Mouse (Mus musculus): Measurements from ENCODE around the gene Coq6. TPM values are rescaled to one million over a fixed set of nuclear protein-coding genes. Genes with fewer than 3 reads are reported as not detected.
"Not testable (repeated sequence)": the region's sequence is repeated elsewhere in the genome, so short reads cannot be mapped to it uniquely, and the experiment has no call there.

The Coq6 gene
- total RNA-seq (2021), result 10 to 100 TPM; 26.0 to 27.2 TPM
- long read RNA-seq, experiment 1, transcript Coq6-201 (12 exons, 1,602 nt), result major isoform, 12 of 21 reads
- long read RNA-seq, experiment 1, partial matches to known transcripts, result 0 of 21 reads
- long read RNA-seq, experiment 1, other reads (novel, unspliced or antisense), result 9 of 21 reads
- long read RNA-seq, experiment 2, transcript Coq6-201 (12 exons, 1,602 nt), result major isoform, 9 of 14 reads
- long read RNA-seq, experiment 2, partial matches to known transcripts, result 0 of 14 reads
- long read RNA-seq, experiment 2, other reads (novel, unspliced or antisense), result 4 of 14 reads

- TF ChIP-seq CTCF (conservative IDR thresholded peaks at IDR 0.05), result no peak
- peak; percentile 89 to 97 for DNase-seq (ENCODE audit: low spot score in 2 of 2)
- Histone ChIP-seq H3K27ac (peak within 1 kb of the TSS; percentile 68), H3K4me3 (peak within 1 kb of the TSS; percentile 83)
These were observed at the start of gene Coq6, which contains the start of gene Fam161b for GRCm38 (mm10) chr12:84361555-84362489. TSS of gene Coq6 (plus strand) at chr12:84361657. TSS of gene Fam161b (minus strand) at chr12:84361833.

DNA sequence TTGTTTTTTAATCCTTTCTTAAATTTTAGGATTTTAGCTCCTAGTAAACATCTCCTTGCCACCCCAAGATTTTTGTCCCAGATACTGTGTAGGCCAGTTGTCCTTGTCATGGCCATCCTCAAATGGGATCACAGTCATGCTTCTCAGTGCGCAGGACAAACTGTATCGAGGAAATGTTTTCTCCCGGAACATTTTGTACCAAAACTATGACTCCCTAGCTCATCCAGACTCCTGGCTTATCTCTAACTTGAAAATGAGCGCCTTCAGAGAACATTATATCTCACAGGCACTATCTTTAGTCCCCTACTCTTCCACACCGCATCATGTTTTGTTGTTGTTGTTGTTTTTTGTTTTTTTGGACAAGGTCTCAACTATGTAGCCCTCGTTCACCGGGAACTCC lies 45.5 kb upstream of the Coq6 start:
- Histone ChIP-seq H3K27ac (peak overlapping the region; percentile 92), H3K4me3 (peak overlapping the region; percentile 99)
- DNase-seq (ENCODE audit: low spot score in 2 of 2), result no peak
- TF ChIP-seq CTCF (conservative IDR thresholded peaks at IDR 0.05), result no peak

GRCm38 (mm10) chr12:84316721-84317621 lies 44.5 kb upstream of the Coq6 start, which contains the start of gene Zfp410:
TSS of gene Zfp410 (plus strand) at chr12:84316852.
- no peak; the same call in 1 of the 2 replicates for TF ChIP-seq CTCF (conservative IDR thresholded peaks at IDR 0.05)
- peak; percentile 77 to 78 for DNase-seq (ENCODE audit: low spot score in 2 of 2)
- peak within 1 kb of the TSS; percentile 92 for H3K27ac ChIP-seq
- peak within 1 kb of the TSS; percentile 99 for H3K4me3 ChIP-seq

- no peak overlapping the region for H3K4me3 ChIP-seq
- H3K27ac ChIP-seq, result peak overlapping the region; percentile 55; the same call in 1 of the 2 replicates
- TF ChIP-seq CTCF (conservative IDR thresholded peaks at IDR 0.05), result no peak
- peak in 1 of 2 experiments; percentile 45 for DNase-seq (ENCODE audit: low spot score in 2 of 2)
These were observed 34.3 kb upstream of the Coq6 start for GRCm38 (mm10) chr12:84327111-84327512.

- no peak for TF ChIP-seq CTCF (conservative IDR thresholded peaks at IDR 0.05)
- H3K4me3 ChIP-seq, result no peak overlapping the region
- DNase-seq (ENCODE audit: low spot score in 2 of 2), result no peak
- no peak overlapping the region for H3K27ac ChIP-seq
These were observed 24.4 kb upstream of the Coq6 start for GRCm38 (mm10) chr12:84336963-84337625.

GRCm38 (mm10) chr12:84347192-84347591 lies 14.3 kb upstream of the Coq6 start:
- Histone ChIP-seq H3K4me3 (no peak overlapping the region), H3K27ac (no peak overlapping the region)
- no peak for DNase-seq (ENCODE audit: low spot score in 2 of 2)
- peak; percentile 63 for TF ChIP-seq CTCF (conservative IDR thresholded peaks at IDR 0.05)

DNA sequence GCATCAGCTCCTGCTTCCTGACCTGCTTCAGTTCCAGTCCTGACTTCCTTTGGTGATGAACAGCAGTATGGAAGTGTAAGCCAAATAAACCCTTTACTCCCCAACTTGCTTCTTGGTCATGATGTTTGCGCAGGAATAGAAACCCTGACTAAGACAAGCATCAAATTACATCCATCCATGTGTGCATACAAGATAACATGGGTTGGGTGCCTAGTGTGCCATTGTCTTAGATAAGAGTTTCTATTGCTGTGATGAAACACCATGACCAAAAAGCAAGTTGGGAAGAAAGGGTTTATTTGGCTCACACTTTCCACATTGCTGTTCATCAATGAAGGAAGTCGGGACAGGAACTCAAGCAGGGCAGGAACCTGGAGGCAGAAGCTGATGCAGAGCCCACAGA lies 2.8 kb upstream of the Coq6 start:
- not testable (repeated sequence) for H3K4me3 ChIP-seq; H3K27ac ChIP-seq; DNase-seq (ENCODE audit: low spot score in 2 of 2)

- DNase-seq (ENCODE audit: low spot score in 2 of 2), result no peak
- TF ChIP-seq CTCF (conservative IDR thresholded peaks at IDR 0.05), result no peak
- peak overlapping the region; percentile 83; the same call in 1 of the 2 replicates for H3K4me3 ChIP-seq
- H3K27ac ChIP-seq, result no peak overlapping the region
These were observed 1.4 kb downstream of the Coq6 start for GRCm38 (mm10) chr12:84362872-84363271.

DNA sequence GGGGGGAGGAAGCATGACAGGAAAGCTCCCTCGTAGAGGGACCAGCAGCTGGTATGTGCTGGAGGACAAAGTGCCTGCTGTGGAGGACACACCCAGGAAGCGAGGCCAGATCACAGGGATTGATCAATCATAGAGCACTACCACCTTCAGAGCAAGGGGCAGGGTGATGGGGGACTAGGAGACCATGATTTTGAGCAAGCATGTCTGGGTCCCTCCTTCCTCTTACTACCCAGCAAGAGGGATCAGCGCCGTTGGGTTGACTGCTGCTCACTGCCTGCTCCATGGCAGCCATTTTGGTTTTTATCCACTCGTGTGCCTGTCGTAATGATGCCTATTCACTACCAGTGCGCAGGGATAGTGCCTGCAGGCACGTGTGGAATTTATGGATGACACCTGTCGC lies 2.8 kb downstream of the Coq6 start:
- Histone ChIP-seq H3K4me3 (no peak overlapping the region), H3K27ac (no peak overlapping the region)
- no peak for DNase-seq (ENCODE audit: low spot score in 2 of 2)
- no peak for TF ChIP-seq CTCF (conservative IDR thresholded peaks at IDR 0.05)

- TF ChIP-seq CTCF (conservative IDR thresholded peaks at IDR 0.05), result no peak
- Histone ChIP-seq H3K27ac (no peak overlapping the region), H3K4me3 (no peak overlapping the region)
- no peak for DNase-seq (ENCODE audit: low spot score in 2 of 2)
These were observed 3.7 kb downstream of the Coq6 start for GRCm38 (mm10) chr12:84365137-84365536.

DNA sequence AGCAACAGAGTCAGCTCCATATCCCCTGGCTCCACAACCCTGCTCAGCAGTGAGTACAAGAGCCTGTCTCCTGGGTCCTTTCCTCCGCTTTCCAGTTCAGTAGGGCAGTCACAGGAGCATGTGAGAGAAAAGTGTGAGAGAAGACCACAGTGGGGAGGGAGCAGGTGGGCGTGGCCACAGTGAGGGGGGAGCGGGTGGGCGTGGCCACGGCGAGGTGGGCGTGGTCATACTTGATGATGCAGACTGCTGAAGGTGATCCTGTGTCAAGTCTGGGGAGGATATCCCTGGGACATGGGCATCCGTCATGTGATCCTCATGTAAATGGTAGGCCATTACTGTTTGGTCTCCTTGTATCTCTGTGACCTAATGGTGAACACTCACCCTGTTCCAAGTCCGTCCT lies 5.5 kb downstream of the Coq6 start:
- DNase-seq (ENCODE audit: low spot score in 2 of 2), result no peak
- TF ChIP-seq CTCF (conservative IDR thresholded peaks at IDR 0.05), result no peak

GRCm38 (mm10) chr12:84371647-84372046 lies 10.2 kb downstream of the Coq6 start:
- DNase-seq (ENCODE audit: low spot score in 2 of 2), result no peak
- TF ChIP-seq CTCF (conservative IDR thresholded peaks at IDR 0.05), result no peak
- Histone ChIP-seq H3K27ac (no peak overlapping the region), H3K4me3 (no peak overlapping the region)

More for the DNA sequence above, 5.5 kb downstream of the Coq6 start:
- Histone ChIP-seq H3K4me3 (no peak overlapping the region), H3K27ac (no peak overlapping the region)
